Mouse (Mus musculus) ZHBTc4 (cell line): Measurements from ENCODE around the gene Ctnnd1.

ENCODE experiments used
- DNase-seq: peaks from one replicate; pipeline ENCODE4 v3.0.0-alpha.2; 2011; ENCODE audit warnings: low read depth, low spot score

Gene Ctnnd1

DNA sequence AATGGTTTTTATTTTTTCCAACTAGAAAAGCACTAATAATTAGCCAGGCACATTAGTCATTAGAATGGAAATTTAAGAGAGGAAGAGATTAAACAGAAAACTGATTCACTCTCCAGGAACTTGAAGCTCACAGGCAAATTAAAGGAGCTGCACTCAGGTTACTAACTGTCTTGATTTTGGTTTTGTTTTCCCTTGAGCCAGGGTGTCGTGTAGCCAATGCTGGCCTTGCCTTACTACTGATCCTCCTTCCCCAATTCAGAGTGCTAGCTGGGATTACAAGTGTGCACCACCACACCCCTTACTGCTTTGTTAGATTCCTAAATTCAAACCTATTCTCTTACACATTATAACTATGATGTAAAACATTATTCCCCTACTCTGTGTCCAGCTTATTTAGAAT is 42.7 kb downstream of the Ctnnd1 start:
- DNase-seq, result no peak

- no peak for DNase-seq
Observed at GRCm38 (mm10) chr2:84600977-84601376, 49.6 kb downstream of the Ctnnd1 start.

GRCm38 (mm10) chr2:84599270-84599888 is 51.2 kb downstream of the Ctnnd1 start:
- DNase-seq, result no peak

- DNase-seq, result no peak
Observed at GRCm38 (mm10) chr2:84597123-84597522, 53.4 kb downstream of the Ctnnd1 start.

- DNase-seq, result no peak
Observed at GRCm38 (mm10) chr2:84592801-84593200, 57.8 kb downstream of the Ctnnd1 start.

- peak; percentile 57 for DNase-seq
Observed at GRCm38 (mm10) chr2:84585700-84586099, 64.9 kb downstream of the Ctnnd1 start.

- DNase-seq, result no peak
Observed at GRCm38 (mm10) chr2:84582286-84582685, 68.3 kb downstream of the Ctnnd1 start.

DNA sequence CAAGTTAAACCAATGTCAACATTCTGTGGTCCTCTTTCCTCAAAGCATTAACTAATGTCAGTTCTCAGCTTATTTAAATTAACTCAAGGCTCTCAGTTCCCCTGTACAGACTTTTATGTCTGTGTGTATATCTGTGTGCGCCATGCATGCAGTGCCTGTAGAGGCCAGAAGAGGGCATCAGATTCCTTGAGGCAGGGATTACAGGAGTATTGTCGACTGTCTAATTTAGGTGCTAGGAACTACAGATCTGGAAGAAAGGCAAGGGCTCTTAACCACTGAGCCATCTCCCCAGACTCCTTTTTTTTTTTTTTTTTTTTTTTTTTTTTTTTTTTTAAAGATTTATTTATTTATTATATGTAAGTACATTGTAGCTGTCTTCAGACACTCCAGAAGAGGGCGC is 69.4 kb downstream of the Ctnnd1 start:
- DNase-seq, result peak; percentile 70

GRCm38 (mm10) chr2:84579311-84579710 is 71.3 kb downstream of the Ctnnd1 start:
- DNase-seq, result peak; percentile 61

DNA sequence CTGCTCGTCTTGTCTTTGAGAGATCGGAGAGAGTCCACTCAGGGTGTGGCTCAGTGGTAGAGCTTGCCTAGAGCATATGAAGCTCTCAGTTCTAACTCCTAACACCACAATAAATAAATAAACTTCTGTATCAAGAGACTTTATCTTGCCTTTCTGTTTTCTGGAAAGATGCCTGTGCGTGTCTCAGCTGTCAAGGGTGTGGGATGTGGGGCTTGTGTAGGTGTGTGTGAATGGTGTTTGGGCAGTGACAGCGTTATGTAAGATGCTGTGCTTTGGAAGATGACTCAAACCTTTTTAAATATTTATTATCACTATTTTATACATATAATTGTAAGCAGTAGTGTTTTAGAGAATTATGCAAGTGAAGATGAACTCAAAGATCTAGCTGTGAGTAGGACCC is 76.4 kb downstream of the Ctnnd1 start:
- DNase-seq, result no peak

- DNase-seq, result peak; percentile 16
Observed at GRCm38 (mm10) chr2:84556888-84557514, 93.6 kb downstream of the Ctnnd1 start.

GRCm38 (mm10) chr2:84551390-84552100 is 99.0 kb downstream of the Ctnnd1 start:
- no peak for DNase-seq
